Mouse (Mus musculus) forebrain, embryonic 16.5 days (tissue): ENCODE data around the gene Rcn2. TPM values are rescaled to one million over a fixed set of nuclear protein-coding genes. Genes with fewer than 3 reads are reported as not detected.

Source experiments
- ATAC-seq: fragments of 200-750 bp; cut with Nextera tagmentation; 2 replicates; pipeline ENCODE4 v1.8.0; 2017; ENCODE audit warnings: mild to moderate bottlenecking, moderate library complexity
- H3K27ac ChIP-seq: fragments of 300-500 bp; sonication (generic); 2 replicates; pipeline ENCODE4 v1.5.1; 2014; ENCODE audit warnings: low read length, control low read depth
- H3K27me3 ChIP-seq: fragments of 300-500 bp; sonication (generic); replicated peaks from 2 replicates; pipeline ENCODE4 v1.6.1; 2014; ENCODE audit warnings: low read length; ENCODE audit not compliant: control insufficient read depth, insufficient read depth
- H3K36me3 ChIP-seq: fragments of 300-500 bp; sonication (generic); 2 replicates; pipeline ENCODE4 v1.6.1; 2014; ENCODE audit not compliant: control insufficient read depth, insufficient read depth
- H3K4me1 ChIP-seq: fragments of 300-500 bp; sonication (generic); replicated peaks from 2 replicates; pipeline ENCODE4 v1.6.1; 2014; ENCODE audit warnings: low read length; ENCODE audit not compliant: control insufficient read depth, insufficient read depth
- H3K4me2 ChIP-seq: fragments of 300-500 bp; sonication (generic); 2 replicates; pipeline ENCODE4 v1.6.1; 2014; ENCODE audit warnings: mild to moderate bottlenecking, low read length, control low read depth
- H3K4me3 ChIP-seq: fragments of 300-500 bp; sonication (generic); replicated peaks from 2 replicates; pipeline ENCODE4 v1.5.1; 2014; ENCODE audit warnings: mild to moderate bottlenecking, low read length, control low read depth
- H3K9ac ChIP-seq: fragments of 300-500 bp; sonication (generic); replicated peaks from 2 replicates; pipeline ENCODE4 v1.6.1; 2014; ENCODE audit warnings: low read depth, low read length, control low read depth
- H3K9me3 ChIP-seq: fragments of 300-500 bp; sonication (generic); 2 replicates; pipeline ENCODE4 v1.6.1; 2016; ENCODE audit warnings: low read length; ENCODE audit not compliant: control insufficient read depth
- WGBS: fragments of 180-500 bp; shearing (Covaris S2); extraction: QIAGEN DNeasy Blood & Tissue Kit; methylation state at CpG from one replicate; pipeline ENCODE4 v1.1.7; 2014; 5-methylcytosine and 5-hydroxymethylcytosine counted together
- polyA plus RNA-seq: library from polyadenylated mRNA; unstranded; fragments of >200 nt; fragmentation: Nextera tagmentation; extraction: Ambion mirVana; gene quantifications from 2 replicates; pipeline ENCODE4 v1.2.1, GENCODE M21; 2015

Rcn2 gene
- polyA plus RNA-seq, 1 experiment from 2014 or later, result 268 TPM

DNA sequence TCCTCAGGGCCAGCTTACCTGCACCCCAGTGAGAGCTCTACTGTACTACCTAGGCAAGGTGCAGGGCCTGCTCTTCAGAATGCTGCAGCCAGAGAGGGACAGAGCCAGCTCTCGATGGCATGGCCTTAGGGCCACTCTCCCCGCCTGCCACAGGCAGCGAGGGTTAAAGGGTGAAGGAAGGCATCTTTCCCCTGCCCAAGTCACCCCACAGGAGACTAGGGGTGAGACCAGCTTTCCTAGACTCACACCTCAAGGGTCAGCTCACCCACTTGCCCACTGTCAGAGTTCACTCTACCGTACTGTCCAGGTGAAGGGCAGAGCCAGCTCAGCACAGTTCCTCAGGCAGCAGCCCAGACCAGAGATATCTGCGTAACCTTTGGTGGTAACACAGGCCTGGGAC is 20.7 kb downstream of the Rcn2 start:
- H3K4me1 ChIP-seq, result no peaks in the 10 kb centered on the region
- H3K27ac ChIP-seq, result no peak overlapping the region
- ATAC-seq, result no peak
- H3K36me3 ChIP-seq, result peaks cover 36% of the 10 kb centered on the region
- H3K9ac ChIP-seq, result no peak overlapping the region
- no peaks in the 10 kb centered on the region for H3K9me3 ChIP-seq
- WGBS, result 94% methylated on average over 5 of the region's 5 CpGs
- H3K27me3 ChIP-seq, result no peaks in the 10 kb centered on the region
- no peak overlapping the region for H3K4me3 ChIP-seq
- H3K4me2 ChIP-seq, result no peak overlapping the region

DNA sequence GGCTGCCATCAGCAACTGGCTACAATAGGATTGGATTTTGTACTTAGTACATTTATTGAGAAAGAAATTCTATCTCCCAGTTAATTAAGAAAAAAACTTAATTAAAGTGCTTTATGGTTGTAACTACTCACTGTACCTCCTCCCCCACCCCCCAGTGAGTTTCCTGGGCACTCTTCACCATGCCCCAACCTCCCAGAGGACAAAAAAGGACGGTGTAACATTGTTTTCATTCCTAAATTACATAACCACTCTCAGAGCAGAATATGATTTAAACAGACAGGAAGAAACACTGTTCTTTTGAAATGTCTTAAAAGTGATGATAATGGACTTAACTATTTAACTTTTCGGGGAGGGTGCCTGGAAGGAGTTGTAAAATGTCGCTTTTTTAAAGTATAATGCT is 23.4 kb downstream of the Rcn2 start:
- no peak overlapping the region for H3K27ac ChIP-seq
- ATAC-seq, result no peak
- no peak overlapping the region for H3K4me2 ChIP-seq
- 85% methylated on average over 3 of the region's 3 CpGs for WGBS
- no peak overlapping the region for H3K4me3 ChIP-seq
- H3K27me3 ChIP-seq, result no peaks in the 10 kb centered on the region
- no peak overlapping the region for H3K9ac ChIP-seq
- H3K36me3 ChIP-seq, result peaks cover 22% of the 10 kb centered on the region
- H3K4me1 ChIP-seq, result no peaks in the 10 kb centered on the region
- H3K9me3 ChIP-seq, result no peaks in the 10 kb centered on the region

DNA sequence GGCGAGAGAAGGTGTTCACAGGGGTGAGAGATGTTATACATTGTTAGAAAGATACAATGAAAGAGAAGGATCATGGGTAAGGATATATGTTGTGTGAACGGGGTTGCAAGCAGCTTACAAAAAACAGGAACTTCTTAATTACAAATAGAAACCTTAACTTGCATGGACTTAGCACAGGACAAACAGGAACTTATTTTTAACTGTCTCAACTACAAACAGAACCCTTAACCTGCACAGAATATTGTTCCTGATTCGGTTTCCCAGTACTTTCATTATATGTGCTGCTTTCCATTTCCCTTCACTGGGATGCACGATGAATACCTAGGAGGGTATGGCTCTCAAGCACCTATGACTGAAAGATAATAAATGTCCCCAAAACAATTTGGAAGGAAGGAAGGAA is 26.3 kb downstream of the Rcn2 start:
- no peaks in the 10 kb centered on the region for H3K4me1 ChIP-seq
- no peak overlapping the region for H3K4me2 ChIP-seq
- no peaks in the 10 kb centered on the region for H3K9me3 ChIP-seq
- no peak overlapping the region for H3K27ac ChIP-seq
- WGBS, result 88% methylated on average over 4 of the region's 4 CpGs
- H3K4me3 ChIP-seq, result no peak overlapping the region
- no peak for ATAC-seq
- H3K9ac ChIP-seq, result no peak overlapping the region
- H3K27me3 ChIP-seq, result no peaks in the 10 kb centered on the region
- H3K36me3 ChIP-seq, result peaks cover 6% of the 10 kb centered on the region

DNA sequence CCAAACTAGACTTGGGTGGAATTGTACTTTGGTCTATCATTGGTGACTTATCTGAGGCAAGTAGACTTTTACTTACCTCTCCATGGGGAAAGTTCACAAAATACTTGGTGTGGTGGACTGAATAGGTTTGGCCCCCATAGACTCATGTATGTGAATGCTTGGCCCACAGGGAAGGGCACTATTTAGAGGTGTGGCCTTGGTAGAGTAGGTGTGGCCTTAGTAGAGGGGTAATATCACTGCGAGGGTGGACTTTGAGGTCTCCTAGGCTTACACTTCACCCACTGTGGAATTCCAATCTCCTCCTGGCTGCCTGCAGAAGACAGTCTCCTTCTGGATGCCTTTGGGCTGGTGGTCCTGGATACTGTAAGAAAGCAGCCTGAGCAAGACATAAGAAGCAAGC is 27.0 kb downstream of the Rcn2 start:
- no peak for ATAC-seq
- Histone ChIP-seq H3K4me1 (no peaks in the 10 kb centered on the region), H3K4me3 (no peak overlapping the region), H3K36me3 (peaks cover 6% of the 10 kb centered on the region), H3K4me2 (no peak overlapping the region), H3K9me3 (no peaks in the 10 kb centered on the region), H3K9ac (no peak overlapping the region), H3K27me3 (no peaks in the 10 kb centered on the region), H3K27ac (no peak overlapping the region)
- 95% methylated on average over 1 of the region's 1 CpGs for WGBS

DNA sequence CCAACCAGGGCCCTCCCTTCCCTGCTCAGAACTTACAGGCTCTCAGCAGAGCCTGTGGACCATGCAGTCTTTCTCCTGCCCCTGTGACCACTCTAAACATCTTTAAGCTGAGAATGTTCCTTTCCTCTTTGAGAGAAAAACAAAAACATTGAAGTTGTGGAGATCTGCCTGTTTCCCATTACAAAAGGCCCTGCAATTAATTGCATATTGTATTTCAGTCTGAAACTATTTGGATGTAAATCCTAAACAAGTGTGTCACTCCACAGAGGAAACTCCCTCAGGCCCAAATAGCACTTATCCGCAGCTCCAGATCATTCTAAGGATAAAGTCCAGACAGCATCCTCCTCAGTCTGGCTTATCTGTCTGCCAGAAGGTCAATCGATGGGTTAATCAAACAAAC is 31.2 kb downstream of the Rcn2 start:
- Histone ChIP-seq H3K36me3 (peaks cover 6% of the 10 kb centered on the region), H3K4me2 (no peak overlapping the region), H3K9me3 (no peaks in the 10 kb centered on the region), H3K4me1 (peaks cover 6% of the 10 kb centered on the region), H3K27me3 (no peaks in the 10 kb centered on the region), H3K4me3 (no peak overlapping the region), H3K27ac (no peak overlapping the region), H3K9ac (no peak overlapping the region)
- WGBS, result 83% methylated on average over 2 of the region's 2 CpGs
- no peak for ATAC-seq

DNA sequence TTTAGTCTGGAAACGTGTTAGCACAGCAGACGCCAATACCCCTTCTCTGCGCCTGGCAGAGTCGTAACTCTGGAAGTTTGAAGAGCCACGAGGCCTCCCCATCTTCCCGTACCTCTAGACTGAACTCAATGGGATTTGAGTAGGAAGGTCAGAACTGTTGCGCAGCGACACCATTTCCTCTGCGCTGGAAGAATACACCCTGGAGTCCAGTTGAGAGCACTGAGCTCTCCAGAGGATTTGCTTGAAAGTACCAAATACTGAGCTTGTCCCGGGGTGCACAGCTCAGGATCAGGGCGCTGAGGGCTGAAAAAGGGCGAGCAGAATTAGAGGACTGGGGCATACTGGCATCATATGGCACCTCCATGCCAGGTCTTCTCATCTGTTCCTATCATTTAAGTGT is 33.2 kb downstream of the Rcn2 start:
- no peaks in the 10 kb centered on the region for H3K27me3 ChIP-seq
- no peak overlapping the region for H3K27ac ChIP-seq
- H3K9me3 ChIP-seq, result no peaks in the 10 kb centered on the region
- H3K4me3 ChIP-seq, result no peak overlapping the region
- no peak overlapping the region for H3K9ac ChIP-seq
- no peak for ATAC-seq
- H3K4me2 ChIP-seq, result no peak overlapping the region
- peaks cover 6% of the 10 kb centered on the region for H3K4me1 ChIP-seq
- peaks cover 3% of the 10 kb centered on the region; the same call in 1 of the 2 replicates for H3K36me3 ChIP-seq
- 79% methylated on average over 12 of the region's 12 CpGs for WGBS

DNA sequence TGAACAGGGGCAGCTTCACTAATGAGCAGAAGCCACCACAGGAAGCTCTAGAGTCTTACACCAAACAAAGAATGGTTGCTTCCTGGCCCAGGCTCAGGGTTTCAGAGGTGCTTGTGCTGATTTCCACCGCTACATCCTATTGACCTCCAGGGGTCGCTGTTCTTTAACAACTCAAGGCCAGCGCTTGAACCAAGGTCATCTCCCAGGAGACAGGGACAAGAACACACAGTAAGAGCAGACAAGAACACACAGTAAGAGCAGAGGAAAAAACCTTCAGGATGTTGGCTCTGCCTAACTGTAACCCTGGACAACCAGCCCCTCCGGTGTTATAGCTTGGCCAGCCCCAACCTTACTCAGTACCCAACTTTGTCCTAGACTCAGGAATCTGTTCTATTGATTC is 33.6 kb downstream of the Rcn2 start:
- Histone ChIP-seq H3K9me3 (no peaks in the 10 kb centered on the region), H3K4me3 (no peak overlapping the region), H3K27ac (no peak overlapping the region), H3K27me3 (no peaks in the 10 kb centered on the region), H3K9ac (no peak overlapping the region), H3K4me2 (no peak overlapping the region), H3K36me3 (peaks cover 3% of the 10 kb centered on the region; the same call in 1 of the 2 replicates), H3K4me1 (peaks cover 6% of the 10 kb centered on the region)
- WGBS, result 4% methylated on average over 4 of the region's 4 CpGs
- ATAC-seq, result peak; percentile 72

DNA sequence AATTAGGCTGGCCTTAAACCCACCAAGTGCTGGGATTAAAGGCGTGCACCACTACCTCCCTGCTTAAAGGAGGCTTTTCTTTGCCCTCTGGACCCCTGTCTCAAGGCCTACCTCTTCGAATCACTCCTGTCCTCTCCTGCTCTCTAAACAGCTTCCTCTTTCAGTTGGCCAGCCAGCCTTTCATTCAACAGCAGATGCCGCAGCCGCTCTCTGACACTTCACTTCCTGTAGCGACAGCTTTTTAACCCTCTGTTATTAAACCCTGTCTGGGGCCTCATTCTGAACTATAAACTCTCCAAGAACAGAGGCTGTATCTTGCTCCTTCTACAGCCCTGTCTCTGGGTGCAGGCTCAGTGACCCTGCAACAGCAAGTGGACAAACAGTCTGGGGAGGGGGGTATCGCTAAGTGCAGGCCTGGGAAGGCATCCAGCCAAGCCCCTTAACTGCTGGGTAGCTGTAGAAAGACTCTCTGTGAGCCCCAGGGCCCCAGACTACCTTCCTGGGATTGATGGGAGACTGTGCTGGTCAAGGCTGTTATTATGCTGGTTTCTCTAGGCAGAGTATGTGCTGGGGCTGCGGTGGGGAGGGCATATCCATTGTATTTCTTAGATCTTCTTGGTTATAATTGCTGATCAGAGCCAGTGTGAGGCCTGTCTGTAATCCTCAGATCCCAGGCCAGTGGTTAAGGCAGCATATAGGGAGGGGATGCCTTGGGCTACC is 34.4 kb downstream of the Rcn2 start:
- Histone ChIP-seq H3K4me1 (peaks cover 6% of the 10 kb centered on the region), H3K4me2 (no peak overlapping the region), H3K9ac (no peak overlapping the region), H3K36me3 (peaks cover 3% of the 10 kb centered on the region; the same call in 1 of the 2 replicates), H3K27ac (no peak overlapping the region), H3K9me3 (no peaks in the 10 kb centered on the region), H3K4me3 (no peak overlapping the region), H3K27me3 (no peaks in the 10 kb centered on the region)
- 72% methylated on average over 7 of the region's 7 CpGs for WGBS
- ATAC-seq, result no peak

DNA sequence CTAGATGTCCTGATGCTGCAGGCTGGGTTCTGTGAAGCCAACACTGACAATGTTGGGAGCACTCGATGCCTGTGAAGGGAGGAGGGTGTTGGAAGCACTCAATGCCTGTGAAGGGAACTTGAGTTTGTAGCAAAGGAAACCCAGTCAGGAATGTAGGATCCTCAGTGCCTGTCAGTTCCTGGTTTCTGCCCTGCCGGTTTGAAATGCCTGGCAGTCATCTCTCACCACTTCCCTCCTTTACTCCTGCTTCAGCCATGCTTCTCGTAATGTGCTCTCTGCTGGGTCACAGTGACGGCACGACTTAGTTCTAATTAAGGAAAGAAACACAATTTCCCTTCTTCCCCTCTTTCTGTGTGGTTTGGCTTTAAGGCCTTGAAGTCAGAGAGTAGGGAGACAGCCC is 37.9 kb downstream of the Rcn2 start:
- Histone ChIP-seq H3K9ac (no peak overlapping the region), H3K9me3 (no peaks in the 10 kb centered on the region), H3K4me3 (no peak overlapping the region), H3K4me2 (no peak overlapping the region), H3K4me1 (peaks cover 6% of the 10 kb centered on the region), H3K36me3 (no peaks in the 10 kb centered on the region), H3K27ac (no peak overlapping the region), H3K27me3 (no peaks in the 10 kb centered on the region)
- 90% methylated on average over 5 of the region's 5 CpGs for WGBS
- no peak for ATAC-seq

DNA sequence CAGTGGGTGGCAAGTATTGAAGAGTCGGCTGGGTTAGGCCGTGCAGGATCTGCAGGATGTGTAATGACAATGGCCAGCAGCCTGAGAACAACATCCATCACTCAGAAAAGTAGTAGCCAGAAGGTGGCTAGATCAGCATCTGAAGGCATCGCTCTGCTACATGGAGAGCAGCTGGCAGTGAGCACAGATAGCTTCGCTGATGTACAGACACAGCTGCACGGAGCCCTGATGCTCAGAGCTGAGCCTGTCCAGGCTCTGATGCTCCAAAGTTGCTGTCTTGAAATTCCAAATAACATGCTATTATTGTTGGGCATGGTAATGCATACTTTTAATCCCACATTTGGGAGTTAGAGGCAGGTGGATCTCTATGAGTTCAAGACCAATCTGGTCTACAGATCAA is 44.9 kb downstream of the Rcn2 start:
- Histone ChIP-seq H3K9ac (no peak overlapping the region), H3K4me2 (no peak overlapping the region), H3K27me3 (no peaks in the 10 kb centered on the region), H3K4me3 (no peak overlapping the region), H3K9me3 (no peaks in the 10 kb centered on the region), H3K36me3 (no peaks in the 10 kb centered on the region), H3K4me1 (peaks cover 8% of the 10 kb centered on the region), H3K27ac (no peak overlapping the region)
- no peak for ATAC-seq
- WGBS, result 93% methylated on average over 5 of the region's 5 CpGs
